Mouse (Mus musculus): Measurements from ENCODE around the gene Ptpn20.

GRCm38 (mm10) chr14:33683701-33684100, 94.7 kb downstream of the Ptpn20 start:
- TF ChIP-seq CTCF (IDR thresholded peaks at IDR 0.05; ENCODE audit: low read depth, low read length) (no peak), POLR2A (IDR thresholded peaks at IDR 0.05; ENCODE audit: borderline replicate concordance, low read depth, low read length) (no peak)

Measured in bone marrow macrophage, adult 2 months (primary cell).